Mouse (Mus musculus): ENCODE measurements around the gene Akap12.

The Akap12 gene

GRCm38 (mm10) chr10:4364618-4365017, 98.4 kb downstream of the Akap12 start:
- no peak for DNase-seq

- DNase-seq, result peak; percentile 59
Measured at GRCm38 (mm10) chr10:4370105-4370504, 103.9 kb downstream of the Akap12 start.

GRCm38 (mm10) chr10:4372011-4372410, 105.8 kb downstream of the Akap12 start:
- DNase-seq, result peak; percentile 55

GRCm38 (mm10) chr10:4373558-4373957, 107.4 kb downstream of the Akap12 start:
- DNase-seq, result no peak

GRCm38 (mm10) chr10:4374239-4374638, 108.1 kb downstream of the Akap12 start:
- no peak for DNase-seq

- no peak for DNase-seq
Measured at GRCm38 (mm10) chr10:4374734-4375133, 108.6 kb downstream of the Akap12 start.

GRCm38 (mm10) chr10:4375267-4375666, 109.1 kb downstream of the Akap12 start:
- DNase-seq, result no peak

- DNase-seq, result no peak
Measured at GRCm38 (mm10) chr10:4376461-4376860, 110.3 kb downstream of the Akap12 start.

GRCm38 (mm10) chr10:4376931-4377330, 110.8 kb downstream of the Akap12 start:
- no peak for DNase-seq

- no peak for DNase-seq
Measured at GRCm38 (mm10) chr10:4380748-4381147, 114.6 kb downstream of the Akap12 start.

- no peak for DNase-seq
Measured at GRCm38 (mm10) chr10:4384244-4384643, 118.1 kb downstream of the Akap12 start.

GRCm38 (mm10) chr10:4386609-4387591, 120.7 kb downstream of the Akap12 start:
- DNase-seq, result peak; percentile 96

- peak; percentile 81 for DNase-seq
Measured at GRCm38 (mm10) chr10:4387701-4388383, 121.7 kb downstream of the Akap12 start, which contains the start of gene Zbtb2. Gene Zbtb2, minus strand, starts transcription at chr10:4388108.

- no peak for DNase-seq
Measured at GRCm38 (mm10) chr10:4388384-4388745, 122.2 kb downstream of the Akap12 start.

- no peak for DNase-seq
Measured at GRCm38 (mm10) chr10:4389036-4389435, 122.9 kb downstream of the Akap12 start.

GRCm38 (mm10) chr10:4389461-4390112, 123.4 kb downstream of the Akap12 start:
- no peak for DNase-seq

GRCm38 (mm10) chr10:4390550-4390949, 124.4 kb downstream of the Akap12 start:
- no peak for DNase-seq

GRCm38 (mm10) chr10:4391076-4391475, 124.9 kb downstream of the Akap12 start:
- DNase-seq, result no peak

GRCm38 (mm10) chr10:4391851-4392250, 125.7 kb downstream of the Akap12 start:
- peak; percentile 50 for DNase-seq

GRCm38 (mm10) chr10:4395321-4395720, 129.1 kb downstream of the Akap12 start:
- no peak for DNase-seq

GRCm38 (mm10) chr10:4398058-4398457, 131.9 kb downstream of the Akap12 start:
- no peak for DNase-seq

- peak; percentile 44 for DNase-seq
Measured at GRCm38 (mm10) chr10:4404895-4405491, 138.8 kb downstream of the Akap12 start.

GRCm38 (mm10) chr10:4405511-4405910, 139.3 kb downstream of the Akap12 start:
- DNase-seq, result no peak
